Mouse (Mus musculus): ENCODE measurements around the gene Rps3.
A peak's percentile ranks its signal among the peaks of the same experiment; 100 is the strongest.
"Not testable (repeated sequence)": the region's sequence is repeated elsewhere in the genome, so short reads cannot be mapped to it uniquely, and the experiment has no call there.

Gene Rps3

GRCm38 (mm10) chr7:99483271-99483923, at the start of gene Rps3:
Gene Rps3, minus strand, starts transcription at chr7:99483738.
- peak; percentile 96 for DNase-seq (ENCODE audit: low spot score)

- no peak for DNase-seq (ENCODE audit: low spot score)
Measured at GRCm38 (mm10) chr7:99532526-99532925, 49.0 kb upstream of the Rps3 start.

- DNase-seq (ENCODE audit: low spot score), result peak; percentile 69
Measured at GRCm38 (mm10) chr7:99531408-99531970, 48.0 kb upstream of the Rps3 start.

GRCm38 (mm10) chr7:99529410-99529809, 45.9 kb upstream of the Rps3 start:
- DNase-seq (ENCODE audit: low spot score), result no peak

GRCm38 (mm10) chr7:99528547-99528946, 45.0 kb upstream of the Rps3 start:
- no peak for DNase-seq (ENCODE audit: low spot score)

- DNase-seq (ENCODE audit: low spot score), result no peak
Measured at GRCm38 (mm10) chr7:99523837-99524236, 40.3 kb upstream of the Rps3 start.

- no peak for DNase-seq (ENCODE audit: low spot score)
Measured at GRCm38 (mm10) chr7:99523121-99523520, 39.6 kb upstream of the Rps3 start.

GRCm38 (mm10) chr7:99518954-99519644, 35.6 kb upstream of the Rps3 start:
- DNase-seq (ENCODE audit: low spot score), result no peak

GRCm38 (mm10) chr7:99516814-99517157, 33.2 kb upstream of the Rps3 start:
- no peak for DNase-seq (ENCODE audit: low spot score)

- no peak for DNase-seq (ENCODE audit: low spot score)
Measured at GRCm38 (mm10) chr7:99516092-99516813, 32.7 kb upstream of the Rps3 start.

- no peak for DNase-seq (ENCODE audit: low spot score)
Measured at GRCm38 (mm10) chr7:99510087-99510501, 26.6 kb upstream of the Rps3 start.

GRCm38 (mm10) chr7:99508187-99508586, 24.6 kb upstream of the Rps3 start:
- not testable (repeated sequence) for DNase-seq (ENCODE audit: low spot score)

GRCm38 (mm10) chr7:99504556-99504955, 21.0 kb upstream of the Rps3 start:
- no peak for DNase-seq (ENCODE audit: low spot score)

- DNase-seq (ENCODE audit: low spot score), result peak; percentile 48
Measured at GRCm38 (mm10) chr7:99501148-99501547, 17.6 kb upstream of the Rps3 start.

GRCm38 (mm10) chr7:99500655-99501054, 17.1 kb upstream of the Rps3 start:
- no peak for DNase-seq (ENCODE audit: low spot score)

- DNase-seq (ENCODE audit: low spot score), result peak; percentile 78
Measured at GRCm38 (mm10) chr7:99500201-99500600, 16.7 kb upstream of the Rps3 start.

GRCm38 (mm10) chr7:99499128-99499527, 15.6 kb upstream of the Rps3 start:
- no peak for DNase-seq (ENCODE audit: low spot score)

GRCm38 (mm10) chr7:99489708-99490107, 6.2 kb upstream of the Rps3 start:
- DNase-seq (ENCODE audit: low spot score), result no peak

- no peak for DNase-seq (ENCODE audit: low spot score)
Measured at GRCm38 (mm10) chr7:99484679-99485078, 1.1 kb upstream of the Rps3 start.

GRCm38 (mm10) chr7:99483924-99484319, 384 bp upstream of the Rps3 start:
- DNase-seq (ENCODE audit: low spot score), result no peak

- DNase-seq (ENCODE audit: low spot score), result no peak
Measured at GRCm38 (mm10) chr7:99482637-99483036, 901 bp downstream of the Rps3 start.

- no peak for DNase-seq (ENCODE audit: low spot score)
Measured at GRCm38 (mm10) chr7:99477235-99477634, 6.3 kb downstream of the Rps3 start.
